ENCODE assay signal across 8 mouse cellular contexts in the genomic region with DNA sequence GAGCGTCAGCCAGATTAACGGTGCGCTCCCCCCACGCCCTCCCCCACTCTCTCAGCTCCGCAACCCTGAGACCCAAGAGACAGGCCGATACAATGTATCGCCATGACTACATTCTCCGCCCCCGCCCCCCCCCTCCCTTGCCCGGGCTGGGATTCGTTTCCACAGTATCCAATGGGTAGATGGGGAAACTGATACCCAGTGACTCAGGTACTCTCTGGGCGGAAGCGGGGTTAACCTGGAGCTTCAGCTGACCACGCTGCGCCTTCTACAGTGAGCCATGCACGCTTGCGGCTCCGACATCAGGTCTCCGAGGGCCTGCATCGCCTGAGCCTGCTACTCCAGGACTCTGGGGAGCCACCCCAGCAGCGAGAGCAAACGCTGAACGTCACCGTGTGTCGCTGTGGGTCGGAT. TPM values are rescaled to one million over a fixed set of nuclear protein-coding genes. Genes with fewer than 3 reads are reported as not detected.
A peak's percentile ranks its signal among the peaks of the same experiment; 100 is the strongest.
DNase-seq lines count a peak whose midpoint lies in the region; ATAC-seq and TF ChIP-seq lines count a peak whose summit lies in the region.
"Had no signal": no experiment of that assay in that cellular context is flagged by ENCODE, and none has a peak within 500 bp of the region (broad histone marks: within the 10 kb centered on the region; RNA-seq: fewer than 3 reads in every experiment).

No protein-coding gene starts in this region.

- H3K27me3 ChIP-seq in lung, postnatal 0 days (replicated peaks; ENCODE audit: insufficient read depth, low read length), result no peaks in the 10 kb centered on the region
- peaks cover 20% of the 10 kb centered on the region; the same call in 1 of the 2 replicates for H3K27me3 ChIP-seq in forebrain, embryonic 12.5 days
- H3K27me3 ChIP-seq in limb, embryonic 13.5 days, result no peaks in the 10 kb centered on the region
- H3K27me3 ChIP-seq in stomach, embryonic 16.5 days (ENCODE audit: control insufficient read depth, insufficient read depth, low read length), result no peaks in the 10 kb centered on the region

- DNase-seq in lung, postnatal 0 days (ENCODE audit: low spot score), result no peak
- DNase-seq in lung, postnatal 25 days (ENCODE audit: low spot score), result no peak
- DNase-seq in B cell, adult 2 months, result no peak
- DNase-seq: lung, adult 18-20 months had no signal

- H3K4me1 ChIP-seq in lung, postnatal 0 days (ENCODE audit: insufficient read depth, low read depth, low read length), result no peaks in the 10 kb centered on the region
- H3K4me1 ChIP-seq in forebrain, embryonic 12.5 days, result no peaks in the 10 kb centered on the region; the same call in 1 of the 2 replicates
- no peaks in the 10 kb centered on the region for H3K4me1 ChIP-seq in limb, embryonic 13.5 days
- H3K4me1 ChIP-seq in stomach, embryonic 16.5 days (ENCODE audit: control insufficient read depth, insufficient read depth, low read length), result no peaks in the 10 kb centered on the region

- H3K9me3 ChIP-seq in lung, postnatal 0 days (ENCODE audit: low read length), result no peaks in the 10 kb centered on the region
- H3K9me3 ChIP-seq in forebrain, embryonic 12.5 days, result peaks cover 16% of the 10 kb centered on the region
- peaks cover 23% of the 10 kb centered on the region for H3K9me3 ChIP-seq in limb, embryonic 13.5 days
- peaks cover 2% of the 10 kb centered on the region; the same call in 1 of the 2 replicates for H3K9me3 ChIP-seq in stomach, embryonic 16.5 days (replicated peaks; ENCODE audit: control insufficient read depth, low read length)

- TF ChIP-seq EP300 in lung, postnatal 0 days (IDR thresholded peaks at IDR 0.05), result no peak

- H3K4me3 ChIP-seq in lung, postnatal 0 days (ENCODE audit: low read depth, low read length), result no peak overlapping the region
- H3K4me3 ChIP-seq in forebrain, embryonic 12.5 days (replicated peaks), result peak overlapping the region; percentile 23
- H3K4me3 ChIP-seq in limb, embryonic 13.5 days, result peak overlapping the region; percentile 34
- peak overlapping the region; percentile 8; the same call in 1 of the 2 replicates for H3K4me3 ChIP-seq in stomach, embryonic 16.5 days (replicated peaks; ENCODE audit: low read length)

- no peak overlapping the region for H3K27ac ChIP-seq in lung, postnatal 0 days (ENCODE audit: low read length)
- H3K27ac ChIP-seq in forebrain, embryonic 12.5 days, result no peak overlapping the region
- no peak overlapping the region for H3K27ac ChIP-seq in limb, embryonic 13.5 days
- H3K27ac ChIP-seq in stomach, embryonic 16.5 days (ENCODE audit: low read length), result no peak overlapping the region

- 0 out of 2 replicates have a peak overlapping the region, but pooled peaks have one; percentile 14 for H3K4me2 ChIP-seq in lung, postnatal 0 days (replicated peaks; ENCODE audit: low read depth, low read length)
- peak overlapping the region; percentile 42 for H3K4me2 ChIP-seq in forebrain, embryonic 12.5 days
- H3K4me2 ChIP-seq in limb, embryonic 13.5 days (replicated peaks), result peak overlapping the region; percentile 63
- H3K4me2 ChIP-seq in stomach, embryonic 16.5 days (ENCODE audit: low read depth, low read length), result peak overlapping the region; percentile 33

- no peaks in the 10 kb centered on the region for H3K36me3 ChIP-seq in lung, postnatal 0 days (ENCODE audit: insufficient read depth, low read length)
- H3K36me3 ChIP-seq in forebrain, embryonic 12.5 days (replicated peaks), result no peaks in the 10 kb centered on the region
- H3K36me3 ChIP-seq in limb, embryonic 13.5 days, result peaks cover 4% of the 10 kb centered on the region; the same call in 1 of the 2 replicates
- H3K36me3 ChIP-seq in stomach, embryonic 16.5 days (ENCODE audit: control insufficient read depth, insufficient read depth, low read length), result no peaks in the 10 kb centered on the region

- no peak for ATAC-seq in lung, postnatal 0 days
- ATAC-seq in forebrain, embryonic 12.5 days (ENCODE audit: low FRiP score), result peak; percentile 46; the same call in 1 of the 2 replicates
- peak; percentile 35; the same call in 1 of the 2 replicates for ATAC-seq in limb, embryonic 13.5 days (ENCODE audit: low FRiP score, low read depth)
- ATAC-seq in stomach, embryonic 16.5 days (ENCODE audit: insufficient read depth, low FRiP score), result no peak
- no peak for ATAC-seq in megakaryocyte progenitor cell, adult 5-6 weeks (replicated peaks; ENCODE audit: poor library complexity)

- H3K9ac ChIP-seq in lung, postnatal 0 days (replicated peaks; ENCODE audit: low read depth), result no peak overlapping the region
- no peak overlapping the region for H3K9ac ChIP-seq in forebrain, embryonic 12.5 days
- H3K9ac ChIP-seq in limb, embryonic 13.5 days, result peak overlapping the region; percentile 39; the same call in 1 of the 2 replicates
- H3K9ac ChIP-seq in stomach, embryonic 16.5 days (ENCODE audit: low read length), result no peak overlapping the region

- 66% methylated on average over 26 of the region's 26 CpGs for WGBS in lung, postnatal 0 days
- whole genome bisulfite sequencing in forebrain, embryonic 12.5 days, result 50% methylated on average over 24 of the region's 26 CpGs
- WGBS in limb, embryonic 13.5 days, result 60% methylated on average over 26 of the region's 26 CpGs
- WGBS in stomach, embryonic 16.5 days, result 57% methylated on average over 26 of the region's 26 CpGs

- TF ChIP-seq CTCF in lung, postnatal 0 days (IDR thresholded peaks at IDR 0.05), result no peak

RNA-seq across cellular contexts. Expression of a gene that starts 17.0 kb away (rescaled TPM):
- polyA plus RNA-seq in lung, postnatal 0 days (2015; fragmentation: Nextera tagmentation; extraction: Ambion mirVana), result 0.10 TPM in 1 of 2 replicates, not detected in the other
- 0.51 and 0.73 TPM in 2 replicates for polyA plus RNA-seq in forebrain, embryonic 12.5 days (2016; fragmentation: Nextera tagmentation; extraction: Ambion mirVana)
- polyA plus RNA-seq in limb, embryonic 13.5 days (2015; fragmentation: Nextera tagmentation; extraction: Ambion mirVana), result 27.2 and 28.6 TPM in 2 replicates
- 0.71 and 3.0 TPM in 2 replicates for polyA plus RNA-seq in stomach, embryonic 16.5 days (2015; fragmentation: Nextera tagmentation; extraction: Ambion mirVana)
- not detected in 2 replicates for total RNA-seq in megakaryocyte progenitor cell, adult 5-6 weeks (2015)
- total RNA-seq in megakaryocyte progenitor cell, adult 5-6 weeks (2017), result not detected in 2 replicates

Comparison
In these comparisons a context has a peak if more than half of its experiments do, and no peak if none do; other contexts are left out.
1. ATAC-seq: peak in forebrain, embryonic 12.5 days (single experiment) and limb, embryonic 13.5 days (single experiment); none in lung, postnatal 0 days (single experiment), stomach, embryonic 16.5 days (single experiment) and megakaryocyte progenitor cell, adult 5-6 weeks (single experiment).
2. Peak in every context shown above with its lines, with median percentiles within 50 percentile points of each other: H3K4me2 ChIP-seq.